Mouse (Mus musculus): ENCODE results near the gene Lims1. TPM values are rescaled to one million over a fixed set of nuclear protein-coding genes. Genes with fewer than 3 reads are reported as not detected.

Gene Lims1
- 82.4 and 83.0 TPM in 2 replicates for polyA plus RNA-seq (2015; fragmentation: Nextera tagmentation; extraction: Ambion mirVana)

DNA sequence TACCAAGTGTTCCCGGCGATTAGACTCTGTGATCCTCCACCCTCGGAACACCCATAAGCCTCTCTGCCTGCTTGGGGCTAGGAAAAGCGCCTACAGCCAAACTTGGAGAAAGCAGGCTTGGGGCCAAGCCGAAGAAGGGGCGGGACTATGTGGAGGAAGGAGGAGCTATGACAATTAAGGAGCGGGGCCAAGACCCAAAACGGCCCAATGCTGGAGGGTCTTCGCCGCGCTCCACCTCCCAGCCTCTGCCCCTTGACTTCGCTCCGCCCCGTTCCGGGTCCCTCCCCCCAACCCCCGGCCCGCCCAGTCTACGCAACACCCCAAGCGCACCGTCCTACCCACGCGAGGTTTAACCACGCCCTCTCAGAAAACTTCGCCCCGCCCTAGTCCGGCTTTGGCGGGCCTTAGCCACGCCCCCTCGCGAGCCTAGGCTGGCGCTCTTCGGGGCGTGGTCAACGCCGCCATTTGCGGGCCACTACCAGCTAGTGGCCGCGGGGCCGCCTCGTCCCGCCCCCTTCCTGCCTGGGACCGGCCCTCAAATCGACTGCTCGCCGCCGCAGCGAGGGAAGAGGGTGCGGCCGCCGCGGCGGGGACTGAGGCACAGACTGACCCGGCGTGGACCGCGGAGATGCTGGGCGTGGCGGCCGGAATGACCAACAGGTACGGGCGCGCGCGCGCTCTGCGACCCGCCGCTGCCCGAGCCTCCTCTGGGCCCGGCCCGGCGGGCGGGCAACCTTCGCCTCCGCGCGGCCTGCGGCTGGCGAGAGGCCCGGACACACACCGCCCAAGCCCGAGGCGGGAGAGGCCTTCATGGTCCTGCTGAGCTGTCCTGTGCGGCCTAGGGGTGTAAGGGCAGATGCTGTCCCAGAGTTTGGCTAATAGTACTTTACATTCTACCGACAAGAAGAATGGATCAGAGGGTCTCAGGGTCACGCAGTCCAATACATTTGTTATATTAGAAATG is at the start of gene Lims1:
Gene Lims1 (plus strand): TSS at position 439 of the 964 bp plus-strand sequence.
- H3K27ac ChIP-seq = peak within 1 kb of the TSS; percentile 80
- peak within 1 kb of the TSS; percentile 64 for H3K4me2 ChIP-seq
- H3K27me3 ChIP-seq = no peaks in the 10 kb centered on the region
- H3K36me3 ChIP-seq (ENCODE audit: poor library complexity, severe bottlenecking) = no peaks in the 10 kb centered on the region
- whole genome bisulfite sequencing = under 1% methylated on average over 58 of the region's 86 CpGs
- H3K4me1 ChIP-seq = peaks cover 24% of the 10 kb centered on the region
- peak within 1 kb of the TSS; percentile 87 for H3K9ac ChIP-seq
- H3K4me3 ChIP-seq = peak within 1 kb of the TSS; percentile 82
- H3K9me3 ChIP-seq (replicated peaks) = no peaks in the 10 kb centered on the region
- peak; percentile 97 for ATAC-seq

- peaks cover 81% of the 10 kb centered on the region for H3K36me3 ChIP-seq (ENCODE audit: poor library complexity, severe bottlenecking)
- no peak overlapping the region for H3K4me3 ChIP-seq
- no peak overlapping the region for H3K9ac ChIP-seq
- no peaks in the 10 kb centered on the region for H3K9me3 ChIP-seq (replicated peaks)
- ATAC-seq = no peak
- H3K27me3 ChIP-seq = no peaks in the 10 kb centered on the region
- no peaks in the 10 kb centered on the region for H3K4me1 ChIP-seq
- H3K27ac ChIP-seq = no peak overlapping the region
- 95% methylated on average over 7 of the region's 7 CpGs for WGBS
- no peak overlapping the region for H3K4me2 ChIP-seq
Measured at GRCm38 (mm10) chr10:58282238-58282637, 41.0 kb upstream of the Lims1 start.

GRCm38 (mm10) chr10:58290742-58291141 is 32.5 kb upstream of the Lims1 start:
- H3K27me3 ChIP-seq = no peaks in the 10 kb centered on the region
- peaks cover 89% of the 10 kb centered on the region for H3K36me3 ChIP-seq (ENCODE audit: poor library complexity, severe bottlenecking)
- no peak overlapping the region for H3K4me2 ChIP-seq
- no peak overlapping the region for H3K27ac ChIP-seq
- H3K4me3 ChIP-seq = no peak overlapping the region
- no peak overlapping the region for H3K9ac ChIP-seq
- H3K9me3 ChIP-seq (replicated peaks) = no peaks in the 10 kb centered on the region
- ATAC-seq = no peak
- WGBS = 88% methylated on average over 3 of the region's 3 CpGs
- H3K4me1 ChIP-seq = no peaks in the 10 kb centered on the region

- Histone ChIP-seq H3K4me3 (no peak overlapping the region), H3K4me1 (no peaks in the 10 kb centered on the region), H3K9me3 (replicated peaks) (no peaks in the 10 kb centered on the region), H3K4me2 (no peak overlapping the region), H3K27me3 (no peaks in the 10 kb centered on the region), H3K27ac (no peak overlapping the region), H3K9ac (no peak overlapping the region), H3K36me3 (ENCODE audit: poor library complexity, severe bottlenecking) (peaks cover 92% of the 10 kb centered on the region)
- ATAC-seq = no peak
- 97% methylated on average over 3 of the region's 3 CpGs for WGBS
Measured at GRCm38 (mm10) chr10:58294246-58294645, 29.0 kb upstream of the Lims1 start.

DNA sequence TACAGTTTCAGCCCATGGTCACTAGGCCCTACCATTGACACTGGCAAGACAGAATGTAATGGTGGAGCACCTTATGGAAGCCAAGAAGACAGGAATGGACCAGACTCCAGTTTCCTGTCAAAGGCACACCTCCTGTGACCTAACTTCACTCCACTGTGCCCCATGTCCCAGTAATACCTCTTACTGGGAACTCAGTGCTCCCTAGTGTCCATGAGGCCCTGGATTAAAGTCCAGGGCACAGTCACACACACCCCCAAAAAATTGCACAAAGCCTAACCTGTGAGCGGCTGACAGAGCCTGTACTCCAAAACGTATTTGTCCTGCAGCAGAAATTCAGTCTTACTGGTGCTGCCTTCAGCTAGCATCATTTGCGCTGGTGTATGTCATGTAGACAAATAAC is 27.7 kb upstream of the Lims1 start:
- H3K9me3 ChIP-seq (replicated peaks) = no peaks in the 10 kb centered on the region
- no peak for ATAC-seq
- no peaks in the 10 kb centered on the region for H3K27me3 ChIP-seq
- H3K9ac ChIP-seq = no peak overlapping the region
- H3K27ac ChIP-seq = no peak overlapping the region
- no peak overlapping the region for H3K4me2 ChIP-seq
- H3K4me3 ChIP-seq = no peak overlapping the region
- H3K4me1 ChIP-seq = no peaks in the 10 kb centered on the region
- H3K36me3 ChIP-seq (ENCODE audit: poor library complexity, severe bottlenecking) = peaks cover 96% of the 10 kb centered on the region
- WGBS = 95% methylated on average over 3 of the region's 3 CpGs

- H3K36me3 ChIP-seq (ENCODE audit: poor library complexity, severe bottlenecking) = peaks cover 66% of the 10 kb centered on the region
- H3K4me1 ChIP-seq = no peaks in the 10 kb centered on the region
- no peaks in the 10 kb centered on the region for H3K27me3 ChIP-seq
- H3K4me2 ChIP-seq = no peak overlapping the region
- no peak overlapping the region for H3K4me3 ChIP-seq
- H3K9me3 ChIP-seq (replicated peaks) = no peaks in the 10 kb centered on the region
- 93% methylated on average over 7 of the region's 7 CpGs for WGBS
- ATAC-seq = no peak
- H3K9ac ChIP-seq = no peak overlapping the region
- no peak overlapping the region for H3K27ac ChIP-seq
Measured at GRCm38 (mm10) chr10:58304996-58305395, 18.3 kb upstream of the Lims1 start.

DNA sequence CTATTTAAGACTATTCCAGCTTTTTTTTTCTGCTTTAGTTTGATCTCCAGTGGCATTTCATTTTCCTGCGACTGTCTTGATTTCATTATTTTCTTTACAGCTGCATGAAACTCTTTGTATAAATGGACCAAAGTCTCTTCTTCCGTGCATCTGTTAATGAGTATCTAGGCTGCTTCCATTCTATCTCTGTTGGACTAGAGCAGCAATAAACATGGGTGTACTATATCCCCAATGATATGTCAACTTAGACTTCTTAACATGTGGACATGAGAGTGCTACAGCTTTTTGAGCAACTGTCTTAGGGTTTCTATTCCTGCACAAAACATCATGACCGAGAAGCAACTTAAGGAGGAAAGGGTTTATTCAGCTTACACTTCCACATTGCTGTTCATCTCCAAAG is 16.4 kb upstream of the Lims1 start:
- no peak for ATAC-seq
- Histone ChIP-seq H3K27me3 (no peaks in the 10 kb centered on the region), H3K4me3 (no peak overlapping the region), H3K9ac (no peak overlapping the region), H3K36me3 (ENCODE audit: poor library complexity, severe bottlenecking) (peaks cover 59% of the 10 kb centered on the region), H3K9me3 (replicated peaks) (no peaks in the 10 kb centered on the region), H3K27ac (no peak overlapping the region), H3K4me2 (no peak overlapping the region), H3K4me1 (no peaks in the 10 kb centered on the region)
- 92% methylated on average over 3 of the region's 3 CpGs for WGBS

GRCm38 (mm10) chr10:58310791-58311190 is 12.5 kb upstream of the Lims1 start:
- Histone ChIP-seq H3K9ac (no peak overlapping the region), H3K27ac (no peak overlapping the region), H3K4me3 (no peak overlapping the region), H3K9me3 (replicated peaks) (peaks cover 5% of the 10 kb centered on the region), H3K27me3 (no peaks in the 10 kb centered on the region), H3K4me2 (no peak overlapping the region), H3K36me3 (ENCODE audit: poor library complexity, severe bottlenecking) (peaks cover 47% of the 10 kb centered on the region), H3K4me1 (no peaks in the 10 kb centered on the region)
- ATAC-seq = no peak
- WGBS = 67% methylated on average over 1 of the region's 1 CpGs

DNA sequence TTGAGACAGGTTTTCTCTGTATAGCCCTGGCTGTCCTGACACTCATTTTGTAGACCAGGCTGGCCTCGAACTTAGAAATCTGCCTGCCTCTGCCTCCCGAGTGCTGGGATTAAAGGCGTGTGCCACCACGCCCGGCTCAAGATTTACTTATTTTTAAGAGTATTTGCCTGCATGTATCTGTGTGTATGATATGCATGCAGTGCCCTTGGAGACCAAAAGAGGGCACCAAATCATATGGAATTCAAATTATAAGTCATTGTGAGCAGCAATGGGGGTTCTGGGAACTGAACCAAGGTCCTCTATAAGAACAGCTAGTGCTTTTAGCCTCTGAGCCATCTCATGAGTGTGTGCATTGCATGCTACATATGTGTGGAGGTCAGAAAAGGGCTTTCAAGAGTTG is 10.4 kb upstream of the Lims1 start:
- no peak overlapping the region for H3K27ac ChIP-seq
- H3K9ac ChIP-seq = no peak overlapping the region
- H3K4me3 ChIP-seq = no peak overlapping the region
- no peaks in the 10 kb centered on the region for H3K27me3 ChIP-seq
- H3K4me2 ChIP-seq = no peak overlapping the region
- WGBS = 98% methylated on average over 5 of the region's 5 CpGs
- no peak for ATAC-seq
- no peaks in the 10 kb centered on the region for H3K4me1 ChIP-seq
- H3K36me3 ChIP-seq (ENCODE audit: poor library complexity, severe bottlenecking) = peaks cover 33% of the 10 kb centered on the region
- H3K9me3 ChIP-seq (replicated peaks) = peaks cover 5% of the 10 kb centered on the region

DNA sequence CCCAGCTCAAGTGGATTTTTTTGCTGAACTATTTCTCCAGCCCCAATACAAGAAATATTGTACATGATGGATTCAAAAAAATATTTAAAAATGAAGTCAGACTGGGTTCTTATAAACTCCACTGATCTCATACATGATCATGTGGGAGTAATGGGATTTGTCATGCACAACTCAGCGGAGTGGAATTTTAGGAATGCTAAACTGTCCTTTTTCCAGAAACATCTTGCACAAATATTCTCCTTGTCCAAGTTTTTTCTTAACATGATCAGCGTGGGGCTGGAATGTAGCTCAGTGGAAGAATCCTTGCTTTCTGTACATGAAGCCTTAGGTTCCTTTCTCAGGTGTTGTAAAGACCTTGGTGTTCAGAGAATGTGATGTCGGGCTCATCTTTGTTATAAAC is 2.4 kb upstream of the Lims1 start:
- 93% methylated on average over 3 of the region's 3 CpGs for WGBS
- no peak overlapping the region for H3K9ac ChIP-seq
- H3K4me1 ChIP-seq = peaks cover 17% of the 10 kb centered on the region
- no peak overlapping the region for H3K4me2 ChIP-seq
- H3K9me3 ChIP-seq (replicated peaks) = no peaks in the 10 kb centered on the region
- H3K27me3 ChIP-seq = no peaks in the 10 kb centered on the region
- no peaks in the 10 kb centered on the region for H3K36me3 ChIP-seq (ENCODE audit: poor library complexity, severe bottlenecking)
- H3K4me3 ChIP-seq = no peak overlapping the region
- ATAC-seq = no peak
- H3K27ac ChIP-seq = no peak overlapping the region

GRCm38 (mm10) chr10:58322361-58323027 is 772 bp upstream of the Lims1 start:
- peaks cover 24% of the 10 kb centered on the region for H3K4me1 ChIP-seq
- H3K36me3 ChIP-seq (ENCODE audit: poor library complexity, severe bottlenecking) = no peaks in the 10 kb centered on the region
- H3K27me3 ChIP-seq = no peaks in the 10 kb centered on the region
- H3K27ac ChIP-seq = peak overlapping the region; percentile 80
- WGBS = 37% methylated on average over 6 of the region's 6 CpGs
- ATAC-seq = no peak
- peak overlapping the region; percentile 82 for H3K4me3 ChIP-seq
- H3K9me3 ChIP-seq (replicated peaks) = no peaks in the 10 kb centered on the region
- peak overlapping the region; percentile 45; the same call in 1 of the 2 replicates for H3K9ac ChIP-seq
- peak overlapping the region; percentile 64 for H3K4me2 ChIP-seq

DNA sequence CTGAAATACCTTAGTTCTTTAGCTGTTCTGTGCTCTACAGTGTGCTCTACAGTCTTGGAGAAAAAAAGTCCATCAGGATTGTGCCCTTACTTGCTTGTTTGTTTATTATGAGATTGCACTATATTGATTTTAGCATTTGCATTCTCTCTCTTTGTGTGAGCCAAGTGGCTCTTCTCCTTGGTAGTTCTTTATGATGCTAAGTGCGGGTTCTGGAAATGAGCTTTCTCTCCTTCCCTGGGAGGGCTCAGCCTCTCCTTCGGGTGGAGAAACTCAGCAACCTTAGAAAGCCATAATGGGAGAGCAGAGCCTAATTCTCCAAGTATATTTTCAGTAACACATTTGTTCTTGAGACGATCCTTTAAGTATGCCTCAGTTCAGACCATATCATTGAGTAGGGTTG is 3.0 kb downstream of the Lims1 start:
- H3K4me3 ChIP-seq = no peak overlapping the region
- H3K27me3 ChIP-seq = no peaks in the 10 kb centered on the region
- H3K27ac ChIP-seq = no peak overlapping the region
- H3K4me2 ChIP-seq = peak overlapping the region; percentile 1; the same call in 1 of the 2 replicates
- H3K9me3 ChIP-seq (replicated peaks) = no peaks in the 10 kb centered on the region
- no peak for ATAC-seq
- H3K9ac ChIP-seq = 0 out of 2 replicates have a peak overlapping the region, but pooled peaks have one; percentile 1
- WGBS = 43% methylated on average over 3 of the region's 3 CpGs
- no peaks in the 10 kb centered on the region for H3K36me3 ChIP-seq (ENCODE audit: poor library complexity, severe bottlenecking)
- peaks cover 24% of the 10 kb centered on the region for H3K4me1 ChIP-seq
